Mouse (Mus musculus): ENCODE measurements around the gene Stt3b. TPM values are rescaled to one million over a fixed set of nuclear protein-coding genes. Genes with fewer than 3 reads are reported as not detected.

The Stt3b gene
- total RNA-seq, 1 experiment from 2014 or later, result 88.1 TPM

- ATAC-seq (replicated peaks; ENCODE audit: insufficient number of reproducible peaks, low FRiP score, low TSS enrichment, poor library complexity, severe bottlenecking), result no peak
Measured at GRCm38 (mm10) chr9:115229676-115230075, 80.5 kb downstream of the Stt3b start.

GRCm38 (mm10) chr9:115229145-115229544 lies 81.1 kb downstream of the Stt3b start:
- no peak for ATAC-seq (replicated peaks; ENCODE audit: insufficient number of reproducible peaks, low FRiP score, low TSS enrichment, poor library complexity, severe bottlenecking)

- ATAC-seq (replicated peaks; ENCODE audit: insufficient number of reproducible peaks, low FRiP score, low TSS enrichment, poor library complexity, severe bottlenecking), result no peak
Measured at GRCm38 (mm10) chr9:115224744-115225354, 85.4 kb downstream of the Stt3b start.

- no peak for ATAC-seq (replicated peaks; ENCODE audit: insufficient number of reproducible peaks, low FRiP score, low TSS enrichment, poor library complexity, severe bottlenecking)
Measured at GRCm38 (mm10) chr9:115221265-115221664, 89.0 kb downstream of the Stt3b start.

- ATAC-seq (replicated peaks; ENCODE audit: insufficient number of reproducible peaks, low FRiP score, low TSS enrichment, poor library complexity, severe bottlenecking), result no peak
Measured at GRCm38 (mm10) chr9:115220466-115220865, 89.8 kb downstream of the Stt3b start.

GRCm38 (mm10) chr9:115217984-115218383 lies 92.2 kb downstream of the Stt3b start:
- ATAC-seq (replicated peaks; ENCODE audit: insufficient number of reproducible peaks, low FRiP score, low TSS enrichment, poor library complexity, severe bottlenecking), result no peak

- ATAC-seq (replicated peaks; ENCODE audit: insufficient number of reproducible peaks, low FRiP score, low TSS enrichment, poor library complexity, severe bottlenecking), result no peak
Measured at GRCm38 (mm10) chr9:115215830-115216701, 94.2 kb downstream of the Stt3b start.

GRCm38 (mm10) chr9:115214572-115215571 lies 95.3 kb downstream of the Stt3b start:
- no peak for ATAC-seq (replicated peaks; ENCODE audit: insufficient number of reproducible peaks, low FRiP score, low TSS enrichment, poor library complexity, severe bottlenecking)

- no peak for ATAC-seq (replicated peaks; ENCODE audit: insufficient number of reproducible peaks, low FRiP score, low TSS enrichment, poor library complexity, severe bottlenecking)
Measured at GRCm38 (mm10) chr9:115213755-115214264, 96.4 kb downstream of the Stt3b start.

GRCm38 (mm10) chr9:115210535-115210934 lies 99.7 kb downstream of the Stt3b start:
- ATAC-seq (replicated peaks; ENCODE audit: insufficient number of reproducible peaks, low FRiP score, low TSS enrichment, poor library complexity, severe bottlenecking), result no peak

- ATAC-seq (replicated peaks; ENCODE audit: insufficient number of reproducible peaks, low FRiP score, low TSS enrichment, poor library complexity, severe bottlenecking), result no peak
Measured at GRCm38 (mm10) chr9:115209737-115210136, 100.5 kb downstream of the Stt3b start.

GRCm38 (mm10) chr9:115206219-115206618 lies 104.0 kb downstream of the Stt3b start:
- no peak for ATAC-seq (replicated peaks; ENCODE audit: insufficient number of reproducible peaks, low FRiP score, low TSS enrichment, poor library complexity, severe bottlenecking)

GRCm38 (mm10) chr9:115205491-115205890 lies 104.7 kb downstream of the Stt3b start:
- no peak for ATAC-seq (replicated peaks; ENCODE audit: insufficient number of reproducible peaks, low FRiP score, low TSS enrichment, poor library complexity, severe bottlenecking)

GRCm38 (mm10) chr9:115203136-115203535 lies 107.1 kb downstream of the Stt3b start:
- ATAC-seq (replicated peaks; ENCODE audit: insufficient number of reproducible peaks, low FRiP score, low TSS enrichment, poor library complexity, severe bottlenecking), result no peak

GRCm38 (mm10) chr9:115201264-115201663 lies 109.0 kb downstream of the Stt3b start:
- no peak for ATAC-seq (replicated peaks; ENCODE audit: insufficient number of reproducible peaks, low FRiP score, low TSS enrichment, poor library complexity, severe bottlenecking)

GRCm38 (mm10) chr9:115200166-115200862 lies 109.9 kb downstream of the Stt3b start:
- no peak for ATAC-seq (replicated peaks; ENCODE audit: insufficient number of reproducible peaks, low FRiP score, low TSS enrichment, poor library complexity, severe bottlenecking)

GRCm38 (mm10) chr9:115197082-115197481 lies 113.1 kb downstream of the Stt3b start:
- no peak for ATAC-seq (replicated peaks; ENCODE audit: insufficient number of reproducible peaks, low FRiP score, low TSS enrichment, poor library complexity, severe bottlenecking)

- no peak for ATAC-seq (replicated peaks; ENCODE audit: insufficient number of reproducible peaks, low FRiP score, low TSS enrichment, poor library complexity, severe bottlenecking)
Measured at GRCm38 (mm10) chr9:115192890-115193289, 117.3 kb downstream of the Stt3b start.

Measured in monocyte, adult 5-6 weeks (primary cell).